Mouse (Mus musculus) inflammation-experienced regulatory T-cells, adult 6 months (primary cell): ENCODE measurements around the gene Olfr315. TPM values are rescaled to one million over a fixed set of nuclear protein-coding genes. Genes with fewer than 3 reads are reported as not detected.
"Not testable (repeated sequence)": the region's sequence is repeated elsewhere in the genome, so short reads cannot be mapped to it uniquely, and the experiment has no call there.

Source experiments
- ATAC-seq: one replicate; pipeline ENCODE4 v1.8.0; 2017
- polyA plus RNA-seq, 3 experiments: library from polyadenylated mRNA; unstranded; fragments of 100-300 nt; shearing (Covaris generic); gene quantifications; one replicate each; pipeline ENCODE4 v1.2.1; 2017

Gene Olfr315
- not detected for polyA plus RNA-seq

DNA sequence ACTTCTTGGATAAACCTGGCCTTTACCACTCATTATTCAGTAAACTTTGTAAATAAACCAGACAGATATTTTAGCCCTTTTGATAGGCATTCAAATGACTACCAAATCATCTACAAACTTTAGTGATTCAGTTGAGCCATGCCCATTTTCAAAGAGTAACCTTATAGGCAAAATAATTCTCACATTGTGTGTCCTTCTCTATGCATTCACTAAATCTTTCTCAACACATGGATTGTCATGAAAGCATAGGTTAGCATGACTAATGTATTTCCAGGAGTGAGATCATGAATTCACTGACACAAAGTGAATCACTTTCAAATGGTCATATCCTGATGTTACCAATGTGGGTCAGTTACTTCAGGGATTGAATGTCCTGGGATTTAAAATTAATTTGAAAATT, at the start of gene Olfr315:
Gene Olfr315 (plus strand): TSS at position 301 of the 400 bp plus-strand sequence.
- no peak for ATAC-seq

DNA sequence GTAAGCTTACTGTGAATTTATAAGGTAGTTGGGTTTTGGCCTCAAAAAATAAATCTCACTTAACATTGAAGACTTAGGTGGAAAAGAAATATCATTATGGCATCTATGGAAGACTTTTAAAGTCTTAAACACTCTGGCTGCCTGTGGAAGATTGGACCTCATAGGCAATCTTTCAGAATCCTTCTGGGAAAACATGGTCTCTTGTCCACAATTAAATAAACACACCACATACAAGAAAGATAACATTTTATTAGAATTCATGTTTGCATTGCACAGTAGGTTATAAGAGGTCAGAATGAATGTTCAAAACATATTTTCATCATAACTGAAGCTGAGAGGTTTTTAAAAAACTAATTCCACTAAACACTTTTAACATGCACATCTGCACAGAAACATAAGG, 49.1 kb upstream of the Olfr315 start, which contains the start of gene Olfr318:
Gene Olfr318 (minus strand): TSS at position 101 of the 400 bp plus-strand sequence.
- no peak for ATAC-seq

DNA sequence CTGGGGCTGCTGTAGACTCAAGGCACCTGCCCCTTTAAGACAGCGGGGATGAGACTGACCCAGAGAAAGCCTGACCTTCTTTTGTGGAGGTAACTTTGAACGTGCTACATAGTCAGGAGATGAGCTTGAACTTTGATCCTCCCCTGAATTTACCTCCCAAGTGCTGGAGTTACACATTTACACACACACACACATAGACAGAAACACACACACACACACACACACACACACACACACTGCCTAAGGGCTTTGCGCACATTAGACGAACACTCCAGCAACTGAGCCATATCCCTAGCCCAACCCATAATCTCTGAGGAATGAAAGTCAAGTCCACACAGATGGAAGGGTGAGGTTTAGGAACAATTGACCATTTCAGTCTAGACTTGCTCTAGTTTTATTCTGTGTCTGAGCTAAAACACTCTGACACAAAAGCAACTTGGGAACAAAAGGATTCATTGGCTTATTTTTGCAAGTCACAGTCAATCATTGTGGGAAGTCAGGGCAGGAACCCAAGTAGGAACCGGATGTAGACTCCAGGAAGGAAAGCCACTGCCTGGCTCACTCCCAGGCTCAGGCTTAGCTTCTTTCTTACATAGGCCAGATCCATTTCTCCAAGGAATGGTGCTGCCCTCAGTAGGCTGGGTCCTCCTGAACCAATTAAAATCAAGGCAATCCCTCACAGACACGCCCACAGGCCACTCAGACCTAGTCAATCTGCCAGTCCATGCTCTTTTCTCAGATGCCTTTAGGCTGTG, 44.9 kb upstream of the Olfr315 start:
- ATAC-seq: not testable (repeated sequence)

DNA sequence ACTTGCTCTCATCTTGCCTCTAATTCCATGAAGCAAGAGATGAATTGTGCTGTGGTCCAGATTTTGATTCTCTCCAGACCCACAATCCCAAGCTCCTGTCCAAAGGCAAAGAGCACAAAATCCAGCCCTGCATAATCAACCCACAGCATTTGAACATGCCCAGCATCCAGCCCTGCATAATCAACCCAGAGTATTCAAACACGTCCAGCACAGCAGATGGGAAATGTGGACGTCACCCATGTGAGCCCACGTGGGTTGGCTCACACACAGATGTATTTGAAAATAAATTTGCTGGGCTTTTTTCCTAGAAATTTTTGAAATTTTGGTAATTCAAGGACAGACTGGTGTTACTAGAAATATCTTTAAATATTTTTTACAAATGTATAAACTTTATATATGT, 39.6 kb upstream of the Olfr315 start:
- ATAC-seq: no peak

DNA sequence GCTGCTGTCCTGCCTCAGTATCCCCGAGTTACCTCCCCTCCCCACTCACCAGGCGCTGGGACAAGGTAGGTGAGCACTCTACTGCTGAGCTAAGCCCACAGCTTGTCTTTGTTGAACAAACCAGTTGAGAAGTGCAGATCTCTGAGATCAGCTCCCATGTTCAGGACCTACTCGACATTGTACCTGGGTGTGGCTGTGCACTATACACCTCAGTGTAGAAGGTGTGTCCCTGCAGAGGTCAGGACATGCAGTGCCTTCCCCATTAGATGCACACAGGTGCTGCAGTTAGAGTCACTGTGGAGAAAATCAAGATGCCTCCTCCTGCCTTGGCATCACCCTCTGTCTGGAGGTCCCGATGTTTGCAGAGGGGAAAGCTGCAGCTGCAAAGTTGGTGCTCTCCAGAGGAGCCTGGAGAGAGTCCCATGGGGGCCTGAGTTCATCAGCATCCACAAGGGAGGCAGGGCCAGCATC, 34.2 kb upstream of the Olfr315 start, which contains the start of gene Olfr317:
Gene Olfr317 (minus strand): TSS at position 421 of the 471 bp plus-strand sequence.
- no peak for ATAC-seq

DNA sequence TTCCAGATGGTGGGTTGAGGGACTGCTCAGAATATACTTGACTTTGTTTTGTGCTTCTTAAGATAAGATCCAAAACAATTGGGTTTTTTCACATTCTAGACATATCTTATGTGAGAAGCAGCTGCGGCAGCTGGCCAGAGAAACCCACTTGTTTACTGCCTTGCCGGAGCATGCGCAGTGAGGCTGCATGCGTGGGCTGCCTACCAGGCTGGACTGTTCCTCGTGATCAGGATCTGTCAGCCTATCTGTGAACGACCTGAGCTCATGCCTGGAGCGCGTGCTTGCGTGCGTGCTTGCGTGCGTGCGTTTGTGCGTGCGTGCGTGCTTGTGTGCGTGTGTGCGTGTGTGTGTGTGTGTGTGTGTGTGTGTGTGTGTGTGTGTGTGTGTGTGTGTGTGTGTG, 21.9 kb upstream of the Olfr315 start:
- ATAC-seq: not testable (repeated sequence)

DNA sequence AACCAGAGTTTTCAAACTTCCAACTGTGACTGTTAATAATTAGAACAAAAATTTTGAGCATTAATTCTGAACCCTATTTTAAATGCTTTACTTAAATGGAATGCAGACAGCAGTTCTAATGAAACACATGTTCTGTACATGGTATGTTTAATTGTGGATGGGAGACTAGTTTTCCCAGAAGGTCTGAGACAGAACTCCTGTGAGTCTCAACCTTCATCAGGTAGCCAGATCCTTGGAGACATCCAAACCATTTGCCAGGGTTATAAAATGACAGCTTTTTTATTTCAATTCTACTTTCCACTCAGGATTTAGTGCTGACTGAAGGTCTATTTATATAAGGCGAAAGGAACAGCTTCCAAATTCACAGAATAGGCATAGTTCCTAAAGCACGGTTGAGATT, 20.6 kb upstream of the Olfr315 start, which contains the start of gene Olfr316:
Gene Olfr316 (plus strand): TSS at position 301 of the 400 bp plus-strand sequence.
- ATAC-seq: no peak

DNA sequence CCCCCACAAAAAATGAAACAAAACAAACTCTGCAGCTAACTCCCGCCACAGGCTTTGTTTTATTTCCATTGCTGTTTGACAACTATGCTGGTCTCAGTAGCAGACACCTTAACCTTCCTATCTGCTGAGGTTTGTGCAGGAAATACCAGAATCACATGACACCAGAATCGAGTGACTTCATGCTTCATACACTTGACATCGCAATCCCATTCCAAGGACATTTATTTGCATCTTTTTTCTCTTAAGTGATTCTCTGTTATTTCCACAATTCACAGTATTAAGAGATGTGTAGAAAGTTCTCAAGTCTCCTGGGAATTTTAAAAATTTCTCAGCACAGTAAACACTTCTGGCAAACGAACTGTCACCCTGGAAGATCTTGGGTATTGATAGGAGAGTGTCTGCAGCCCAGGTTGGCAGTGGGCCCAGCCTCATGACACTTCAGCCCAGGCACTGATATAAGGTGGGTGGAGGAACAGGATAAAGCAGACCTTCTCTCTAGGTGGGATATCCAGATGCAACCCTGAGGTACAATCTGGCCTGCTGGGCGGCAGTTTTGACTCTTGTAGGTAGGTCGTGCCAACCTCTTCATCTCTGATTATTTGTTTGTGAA, 9.6 kb downstream of the Olfr315 start, which contains the start of gene Olfr314:
Gene Olfr314 (plus strand): TSS at position 473 of the 610 bp plus-strand sequence.
- no peak for ATAC-seq

DNA sequence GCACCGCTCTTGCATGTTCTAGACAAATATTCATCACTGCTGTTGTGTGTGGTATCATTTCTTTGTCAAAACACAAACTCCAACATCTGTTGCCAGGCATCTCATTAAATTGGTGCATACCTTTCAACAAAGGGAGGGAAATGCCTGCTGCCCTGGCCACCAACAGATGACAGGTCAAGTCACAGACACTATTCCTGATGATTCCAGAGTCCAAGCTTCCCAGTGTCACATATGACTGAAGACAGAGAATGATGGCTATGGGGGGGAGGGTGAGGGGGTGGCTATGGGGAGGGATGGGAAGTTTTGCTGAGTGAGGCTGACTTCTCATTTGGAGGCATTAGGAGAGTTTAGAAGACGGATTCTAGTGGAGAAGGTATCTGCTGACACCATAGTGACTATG, 11.2 kb downstream of the Olfr315 start:
- no peak for ATAC-seq

DNA sequence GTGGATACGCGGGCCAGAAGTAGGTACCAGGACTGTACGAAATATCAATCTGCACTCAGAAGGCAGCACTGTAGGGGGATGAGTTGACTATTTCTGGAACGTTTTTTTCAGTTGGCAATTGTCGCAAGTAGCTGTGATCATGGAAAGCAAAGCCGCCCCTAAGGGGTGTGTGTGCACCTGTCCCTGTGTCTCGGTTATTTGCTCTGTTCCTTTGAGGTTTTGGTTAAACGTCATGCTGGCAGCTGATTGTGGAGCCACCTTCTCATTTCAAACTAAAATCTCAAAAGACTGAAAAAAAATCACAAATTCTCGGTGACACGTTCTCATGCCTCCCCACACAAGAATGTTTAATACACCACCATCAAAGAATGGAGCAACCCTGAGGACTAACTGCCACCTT, 14.7 kb downstream of the Olfr315 start:
- no peak for ATAC-seq

DNA sequence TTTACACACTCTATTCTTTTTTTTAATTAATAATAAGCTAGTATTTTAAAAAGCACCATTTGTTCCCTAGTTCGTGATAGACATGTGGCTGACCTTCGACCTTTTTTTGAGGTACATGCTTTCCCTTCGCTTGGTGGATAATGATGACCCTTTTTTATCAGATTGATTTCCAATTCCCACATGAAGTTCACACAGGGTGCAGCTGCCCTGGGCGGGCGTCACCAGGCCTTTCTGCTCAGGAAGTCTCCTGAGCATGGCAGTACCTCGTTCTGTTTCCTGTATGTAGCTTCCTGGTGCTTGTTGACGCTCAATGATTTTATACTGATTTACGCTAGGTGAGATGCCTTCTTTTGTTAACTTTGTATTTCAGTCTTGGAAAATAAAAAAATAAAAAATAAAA, 15.4 kb downstream of the Olfr315 start:
- ATAC-seq: no peak

DNA sequence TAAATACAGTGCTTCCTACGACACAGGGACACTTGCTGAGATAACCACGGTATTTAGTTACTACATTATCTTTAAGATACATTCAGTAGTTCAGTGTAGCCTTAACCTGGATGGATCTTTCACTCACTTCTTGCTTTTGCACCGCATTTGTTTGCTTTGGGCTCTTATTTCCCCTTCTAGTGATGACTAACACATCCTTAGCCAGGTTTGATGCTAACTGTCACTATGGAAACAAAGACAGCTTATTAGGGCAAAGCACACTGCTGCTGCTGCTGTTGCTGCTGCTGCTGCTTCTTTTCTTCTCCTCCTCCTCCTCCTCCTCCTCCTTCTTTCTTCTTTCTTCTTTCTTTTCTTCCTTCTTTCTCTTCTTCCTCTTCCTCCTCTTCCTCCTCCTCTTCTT, 16.5 kb downstream of the Olfr315 start:
- ATAC-seq: no peak

DNA sequence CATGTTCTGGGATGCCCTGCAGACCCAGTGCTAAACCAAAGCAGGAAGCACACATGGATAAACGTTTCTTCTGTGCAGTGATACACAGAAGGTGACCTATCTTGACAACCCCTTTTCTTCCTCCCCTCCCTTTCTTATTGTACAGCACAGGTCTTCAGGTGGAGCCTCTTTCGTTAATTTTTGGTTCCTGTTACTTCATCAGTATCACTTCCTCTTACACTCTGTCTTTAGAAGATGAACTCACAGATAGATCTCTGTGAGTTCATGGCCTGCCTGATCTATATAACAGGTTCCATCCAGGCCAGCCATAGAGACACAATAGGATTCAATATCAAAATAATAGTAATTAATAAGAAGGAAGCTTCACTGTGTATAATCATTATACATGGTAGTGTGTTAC, 17.1 kb downstream of the Olfr315 start:
- ATAC-seq: no peak

DNA sequence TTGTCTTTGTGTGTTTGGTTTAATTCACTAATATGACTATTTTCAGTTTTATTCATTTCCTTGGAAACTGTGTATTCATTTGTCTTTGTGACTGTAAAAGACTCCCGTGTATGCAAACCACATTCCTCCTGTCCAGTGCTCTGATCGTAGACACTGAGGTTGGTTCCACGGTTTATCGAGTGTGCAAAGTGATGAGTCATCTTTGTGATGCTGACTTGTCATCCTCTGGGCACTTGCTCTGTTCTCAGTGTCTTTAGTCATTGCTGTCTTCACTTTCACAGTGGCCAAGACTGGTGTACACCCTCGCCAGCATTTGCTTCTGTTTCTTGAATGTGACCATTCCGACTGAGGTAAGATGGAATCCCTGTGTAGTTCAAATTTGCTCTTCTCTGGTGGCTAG, 17.7 kb downstream of the Olfr315 start:
- no peak for ATAC-seq

DNA sequence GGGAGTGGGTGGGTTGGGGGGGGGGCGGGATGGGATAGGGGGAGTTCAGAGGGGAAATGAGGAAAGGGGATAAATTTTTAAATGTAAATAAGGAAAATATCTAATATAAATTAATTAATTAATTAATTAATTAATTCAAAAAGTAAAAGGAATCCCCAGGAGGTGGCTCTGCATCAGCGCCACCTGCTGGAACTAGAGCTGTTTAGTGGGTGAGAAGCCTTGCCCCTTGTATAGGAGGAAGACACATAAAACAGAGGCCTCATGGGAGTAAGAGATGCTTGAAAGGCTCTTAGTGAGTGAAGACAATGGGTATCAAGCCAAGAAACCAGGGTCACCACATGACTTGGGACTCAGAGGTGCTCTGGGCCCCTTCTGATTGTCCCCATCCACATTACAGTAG, 22.9 kb downstream of the Olfr315 start:
- no peak for ATAC-seq

DNA sequence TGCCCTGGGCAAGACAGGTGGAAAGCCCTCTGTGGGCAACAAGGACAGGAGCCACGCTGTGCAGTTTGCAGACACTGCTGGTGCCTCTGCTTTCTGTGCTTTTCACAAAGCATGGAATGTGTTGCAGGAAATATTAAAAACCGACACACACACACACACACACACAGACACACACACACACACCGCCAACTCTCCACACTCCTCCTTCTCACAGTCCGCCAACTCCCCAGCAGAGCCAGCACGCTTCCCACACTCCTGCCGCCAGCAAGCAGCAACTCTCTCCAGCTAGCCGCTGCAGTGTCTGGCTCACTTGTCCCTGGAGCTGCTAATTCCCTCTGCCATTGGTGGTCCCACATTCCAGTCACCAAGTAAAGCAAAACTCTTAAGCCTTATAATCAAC, 23.9 kb downstream of the Olfr315 start:
- no peak for ATAC-seq

DNA sequence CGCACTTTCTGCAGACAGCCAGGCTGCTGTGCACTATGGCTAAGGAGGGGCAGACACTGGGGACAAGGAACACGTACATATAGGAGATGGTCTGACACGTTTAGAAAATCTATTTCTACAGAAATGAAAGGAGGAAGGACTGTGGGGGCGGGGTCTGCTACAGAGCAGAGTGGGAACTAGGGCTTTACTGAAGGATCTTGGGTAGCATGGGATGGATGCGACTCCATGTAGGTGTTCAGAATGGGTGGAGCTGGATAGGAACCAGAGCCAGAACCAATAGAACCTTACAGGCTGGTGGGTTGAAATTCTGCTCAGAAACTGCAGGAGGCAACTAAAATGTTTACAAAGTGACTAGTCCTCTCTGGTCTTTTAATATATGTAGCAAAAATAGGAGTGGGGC, 26.8 kb downstream of the Olfr315 start:
- no peak for ATAC-seq

DNA sequence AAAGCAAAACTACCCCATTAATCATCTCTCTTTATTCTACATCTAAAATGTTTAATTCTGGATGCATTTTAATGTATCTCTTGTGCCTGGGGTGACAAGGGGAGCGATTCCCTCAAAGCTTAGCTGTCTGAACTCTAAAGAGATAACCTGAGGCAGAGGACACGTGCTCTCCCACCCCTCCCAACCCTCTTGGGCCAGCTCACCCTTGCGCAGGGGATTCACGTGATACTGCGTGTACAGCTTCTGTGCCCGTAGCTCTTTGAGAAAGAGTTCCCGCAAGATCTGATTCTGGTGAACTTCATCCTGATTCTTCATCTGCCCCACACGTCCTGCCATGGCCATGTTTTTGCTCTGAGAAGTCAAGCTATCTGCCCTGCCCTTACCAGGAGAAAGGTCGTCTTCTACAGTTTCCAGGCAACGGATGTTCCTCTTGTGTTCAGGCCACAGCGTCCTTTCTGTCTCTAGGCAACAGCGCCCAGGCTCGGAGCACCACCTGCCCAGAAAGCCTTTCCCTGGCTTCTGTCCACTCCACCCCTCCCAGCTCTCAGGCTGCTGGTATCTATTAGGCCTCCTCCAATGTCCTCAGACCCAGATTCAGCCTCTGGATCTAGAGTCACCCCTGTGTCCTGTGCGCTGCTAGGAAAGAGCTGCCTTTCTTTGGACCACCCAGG, 28.7 kb downstream of the Olfr315 start, which contains the start of gene Fam183b:
Gene Fam183b (minus strand): TSS at position 403 of the 671 bp plus-strand sequence.
- no peak for ATAC-seq

DNA sequence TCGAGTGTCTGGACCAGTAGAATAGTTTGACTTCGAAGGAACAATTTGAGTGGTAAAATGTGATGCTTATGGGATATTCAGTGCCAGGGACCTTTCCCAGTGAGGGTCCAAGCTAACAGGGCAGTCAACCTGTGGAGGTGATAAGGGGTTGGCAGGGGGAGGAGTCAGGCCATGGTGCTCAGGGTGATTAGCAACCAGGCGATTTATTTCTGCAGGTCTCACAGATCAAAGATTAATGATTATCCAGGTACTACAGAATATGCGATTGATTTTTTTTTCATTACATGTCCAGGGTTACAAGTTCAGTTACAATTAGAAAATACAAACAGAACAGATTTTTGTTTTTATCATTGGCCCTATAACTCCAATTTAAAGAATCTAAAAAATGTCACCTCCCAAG, 30.9 kb downstream of the Olfr315 start:
- ATAC-seq: no peak

DNA sequence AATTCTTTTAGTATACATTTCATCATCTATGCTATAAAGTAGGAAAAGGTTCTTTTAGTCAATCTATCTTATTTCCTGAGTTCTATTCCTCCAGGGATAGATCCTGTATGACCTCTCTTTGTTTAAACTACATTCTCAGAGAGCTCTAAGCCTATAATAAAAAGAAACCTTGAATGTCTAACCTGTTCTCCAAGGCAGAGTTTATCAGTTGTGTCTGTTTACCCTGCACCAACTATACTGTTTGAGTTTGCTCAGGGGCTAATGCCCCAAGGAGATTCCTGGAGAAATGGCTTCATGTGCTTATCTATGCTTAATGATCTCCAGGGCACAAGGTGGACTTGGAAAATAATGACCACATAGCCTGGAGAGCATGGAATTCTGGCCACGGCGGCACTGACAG, 31.4 kb downstream of the Olfr315 start:
- ATAC-seq: no peak

DNA sequence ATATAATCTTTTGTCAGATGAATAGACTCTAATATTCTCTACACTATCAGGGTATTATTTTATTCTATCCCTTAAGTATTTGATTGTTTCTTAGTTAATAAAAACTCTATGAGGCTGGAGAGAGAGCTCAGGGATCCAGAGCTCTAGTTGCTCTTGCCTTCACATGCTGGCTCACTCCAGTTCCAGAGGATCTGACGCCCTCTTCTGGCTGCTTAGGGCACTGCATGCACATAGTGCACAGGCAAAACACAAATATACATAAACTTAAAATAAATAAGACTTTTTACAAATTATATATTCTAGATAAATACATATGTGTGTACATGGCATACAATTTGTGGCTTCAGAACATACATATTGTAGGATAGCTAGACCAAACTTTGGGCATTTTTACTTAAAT, 39.0 kb downstream of the Olfr315 start:
- no peak for ATAC-seq

DNA sequence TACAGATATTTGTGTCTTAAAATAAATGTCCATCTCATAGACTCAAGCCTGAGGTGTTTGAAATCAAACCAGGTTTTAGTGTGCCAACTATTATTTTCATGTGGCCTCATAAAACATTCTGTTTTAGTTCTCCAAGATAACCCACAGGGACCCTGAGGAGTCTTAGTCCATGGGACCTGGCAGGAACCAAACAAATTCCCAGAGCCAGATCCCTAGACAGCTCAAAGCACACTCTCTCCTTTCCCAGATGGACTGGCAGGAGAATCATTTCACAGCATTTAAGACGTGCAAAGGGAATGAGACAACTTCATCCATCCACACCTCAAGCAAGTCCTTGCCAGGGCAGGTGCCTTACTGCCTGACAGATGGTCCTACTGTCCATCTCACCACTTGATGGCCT, 41.7 kb downstream of the Olfr315 start, which contains the start of gene Olfr313:
Gene Olfr313 (plus strand): TSS at position 301 of the 400 bp plus-strand sequence.
- not testable (repeated sequence) for ATAC-seq

DNA sequence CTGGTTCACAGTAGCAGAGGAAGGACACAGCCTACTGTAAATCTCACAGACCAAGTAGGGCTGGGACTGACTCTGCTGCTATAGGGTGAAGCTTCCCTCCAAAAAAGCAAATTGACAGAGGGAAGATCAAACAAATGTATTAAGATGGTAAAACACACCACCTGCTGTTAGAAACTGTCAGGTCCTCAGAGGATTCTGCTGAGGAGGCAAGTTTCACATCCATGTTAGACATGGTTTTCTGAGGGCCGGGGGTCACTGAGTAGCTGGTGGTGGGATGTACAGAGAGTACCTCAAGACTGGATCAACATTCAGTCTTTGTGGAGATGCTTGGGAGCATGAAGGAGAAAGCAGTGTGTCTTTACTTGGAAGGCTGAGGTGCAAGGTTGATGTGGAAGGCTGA, 42.7 kb downstream of the Olfr315 start:
- no peak for ATAC-seq
